Mouse (Mus musculus) hindbrain, embryonic 13.5 days (tissue): ENCODE data around the gene Fam102b. TPM values are rescaled to one million over a fixed set of nuclear protein-coding genes. Genes with fewer than 3 reads are reported as not detected.

Experiments used
- ATAC-seq: fragments of 200-750 bp; cut with Nextera tagmentation; 2 replicates; pipeline ENCODE4 v1.8.0; 2017; ENCODE audit warnings: moderate TSS enrichment; ENCODE audit not compliant: low FRiP score
- H3K27ac ChIP-seq: fragments of 300-500 bp; sonication (generic); 2 replicates; pipeline ENCODE4 v1.5.1; 2015; ENCODE audit warnings: inconsistent platforms, mild to moderate bottlenecking, moderate library complexity
- H3K27me3 ChIP-seq: fragments of 300-500 bp; sonication (generic); 2 replicates; pipeline ENCODE4 v1.6.1; 2015; ENCODE audit warnings: mild to moderate bottlenecking, inconsistent platforms
- H3K36me3 ChIP-seq: fragments of 300-500 bp; sonication (generic); 2 replicates; pipeline ENCODE4 v1.6.1; 2015; ENCODE audit warnings: mild to moderate bottlenecking, inconsistent platforms
- H3K4me1 ChIP-seq: fragments of 300-500 bp; sonication (generic); replicated peaks from 2 replicates; pipeline ENCODE4 v1.6.1; 2015; ENCODE audit warnings: inconsistent platforms
- H3K4me2 ChIP-seq: fragments of 300-500 bp; sonication (generic); 2 replicates; pipeline ENCODE4 v1.6.1; 2015; ENCODE audit warnings: inconsistent platforms, mild to moderate bottlenecking, moderate library complexity
- H3K4me3 ChIP-seq: fragments of 300-500 bp; sonication (generic); 2 replicates; pipeline ENCODE4 v1.5.1; 2015; ENCODE audit warnings: mild to moderate bottlenecking, inconsistent platforms
- H3K9ac ChIP-seq: fragments of 300-500 bp; sonication (generic); 2 replicates; pipeline ENCODE4 v1.6.1; 2015; ENCODE audit warnings: mild to moderate bottlenecking, inconsistent platforms
- H3K9me3 ChIP-seq: fragments of 300-500 bp; sonication (generic); 2 replicates; pipeline ENCODE4 v1.6.1; 2016; ENCODE audit warnings: inconsistent platforms
- WGBS: fragments of 180-500 bp; shearing (Covaris S2); methylation state at CpG from one replicate; pipeline ENCODE4 v1.1.7; 2015; 5-methylcytosine and 5-hydroxymethylcytosine counted together
- polyA plus RNA-seq: library from polyadenylated mRNA; unstranded; fragments of >200 nt; fragmentation: Nextera tagmentation; extraction: Ambion mirVana; gene quantifications from 2 replicates; pipeline ENCODE4 v1.2.1, GENCODE M21; 2015

Fam102b gene
- polyA plus RNA-seq, 1 experiment from 2014 or later: 10.0 TPM

DNA sequence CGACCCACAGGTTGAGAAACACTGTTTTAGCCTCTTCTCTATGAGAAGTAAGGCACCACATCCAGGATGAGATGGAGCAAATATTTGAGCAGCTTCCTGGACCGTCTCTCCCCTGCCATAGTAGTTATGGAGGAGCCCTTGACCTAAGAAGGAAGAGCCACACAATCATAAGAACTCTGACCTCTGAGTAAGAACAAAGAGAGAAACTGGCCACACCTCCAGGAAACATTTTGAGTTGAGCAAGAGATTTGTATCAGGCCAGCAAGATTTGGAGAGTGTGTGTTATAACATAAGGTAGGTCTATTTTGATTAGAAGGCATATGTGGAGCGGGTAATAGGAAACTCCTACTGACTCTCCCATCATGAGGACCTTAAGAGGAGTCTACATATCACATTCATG is 4.2 kb upstream of the Fam102b start:
- no peak overlapping the region for H3K4me3 ChIP-seq
- no peak overlapping the region for H3K4me2 ChIP-seq
- no peak overlapping the region for H3K9ac ChIP-seq
- no peak for ATAC-seq
- no peaks in the 10 kb centered on the region for H3K9me3 ChIP-seq
- H3K27ac ChIP-seq: no peak overlapping the region
- no peaks in the 10 kb centered on the region for H3K36me3 ChIP-seq
- WGBS: 83% methylated on average over 3 of the region's 3 CpGs
- H3K4me1 ChIP-seq: peaks cover 5% of the 10 kb centered on the region; the same call in 1 of the 2 replicates
- H3K27me3 ChIP-seq: no peaks in the 10 kb centered on the region

DNA sequence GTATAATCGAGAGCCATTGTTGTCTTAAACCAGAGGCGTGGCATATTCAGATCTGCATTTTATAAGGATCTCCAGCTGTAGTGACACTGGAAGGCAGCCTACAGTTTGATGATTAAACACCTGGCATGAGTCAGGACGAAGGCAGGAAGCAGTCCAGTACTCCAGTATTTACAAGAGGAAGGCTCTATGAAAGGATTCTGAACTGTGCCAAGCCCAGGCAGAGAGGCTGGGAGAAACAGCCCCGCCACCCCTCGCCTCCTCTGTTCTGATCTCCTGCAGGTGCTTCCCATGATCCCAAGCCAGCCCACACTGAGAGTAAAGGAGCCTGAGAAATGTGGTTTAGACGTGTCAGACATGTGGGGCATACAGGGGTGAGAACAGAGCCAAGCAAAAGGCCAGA is 3.4 kb upstream of the Fam102b start:
- H3K27ac ChIP-seq: no peak overlapping the region
- no peaks in the 10 kb centered on the region for H3K9me3 ChIP-seq
- H3K36me3 ChIP-seq: no peaks in the 10 kb centered on the region
- no peak for ATAC-seq
- no peak overlapping the region for H3K4me2 ChIP-seq
- no peak overlapping the region for H3K4me3 ChIP-seq
- H3K4me1 ChIP-seq: peaks cover 12% of the 10 kb centered on the region
- 61% methylated on average over 6 of the region's 6 CpGs for WGBS
- no peaks in the 10 kb centered on the region for H3K27me3 ChIP-seq
- H3K9ac ChIP-seq: no peak overlapping the region

DNA sequence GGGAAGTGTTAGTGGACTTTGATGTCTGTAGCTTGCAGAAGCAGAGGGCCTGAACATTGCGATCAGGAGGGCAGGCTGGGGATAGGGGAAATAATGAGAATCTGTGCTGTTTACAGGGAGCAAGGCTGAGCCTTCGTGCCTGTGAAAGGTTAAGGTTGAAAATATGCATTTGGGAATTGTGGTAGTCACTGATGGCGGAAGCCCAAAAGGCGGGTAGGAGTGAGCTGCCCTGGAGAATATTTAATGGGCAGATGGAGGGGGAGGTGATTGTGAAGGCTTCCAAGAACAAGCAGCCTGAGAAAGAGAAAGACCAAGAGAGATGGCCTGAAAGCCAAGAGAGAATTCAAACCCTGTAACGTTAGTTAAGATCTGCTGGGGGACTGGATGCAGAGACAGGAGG is 2.3 kb upstream of the Fam102b start:
- WGBS: 42% methylated on average over 5 of the region's 5 CpGs
- no peak for ATAC-seq
- Histone ChIP-seq H3K27me3 (no peaks in the 10 kb centered on the region), H3K9me3 (no peaks in the 10 kb centered on the region), H3K4me1 (peaks cover 22% of the 10 kb centered on the region), H3K36me3 (no peaks in the 10 kb centered on the region), H3K4me2 (no peak overlapping the region), H3K27ac (no peak overlapping the region), H3K9ac (no peak overlapping the region), H3K4me3 (no peak overlapping the region)

DNA sequence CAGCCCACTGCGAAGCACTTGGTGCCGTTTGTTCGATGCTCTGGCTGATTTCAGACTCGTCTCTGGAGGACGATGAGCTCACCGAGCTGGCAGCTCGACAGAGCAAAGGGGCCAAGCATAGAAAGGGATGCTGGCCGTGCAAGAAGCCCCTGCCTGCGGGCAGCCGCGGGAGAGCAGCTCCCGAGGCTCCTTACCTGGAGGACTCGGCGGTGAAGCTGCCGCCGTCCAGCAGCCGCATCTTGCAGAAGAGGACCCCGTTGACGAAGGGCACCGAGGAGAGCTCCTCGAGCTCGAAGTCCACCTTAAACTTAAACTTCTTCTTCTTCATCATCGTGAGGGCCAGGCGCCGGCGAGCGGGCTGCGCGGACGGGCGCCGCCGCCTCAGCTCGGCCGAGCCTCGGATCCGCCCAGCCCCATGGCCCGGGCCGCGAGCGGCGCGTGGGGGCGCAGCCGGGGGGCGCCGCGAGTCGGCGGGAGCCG is 376 bp downstream of the Fam102b start:
- Histone ChIP-seq H3K27ac (peak overlapping the region; percentile 90), H3K4me2 (peak overlapping the region; percentile 67), H3K4me3 (peak overlapping the region; percentile 76), H3K36me3 (no peaks in the 10 kb centered on the region), H3K27me3 (no peaks in the 10 kb centered on the region), H3K4me1 (peaks cover 34% of the 10 kb centered on the region), H3K9me3 (no peaks in the 10 kb centered on the region), H3K9ac (peak overlapping the region; percentile 88)
- WGBS: under 1% methylated on average over 50 of the region's 51 CpGs
- ATAC-seq: peak; percentile 78

DNA sequence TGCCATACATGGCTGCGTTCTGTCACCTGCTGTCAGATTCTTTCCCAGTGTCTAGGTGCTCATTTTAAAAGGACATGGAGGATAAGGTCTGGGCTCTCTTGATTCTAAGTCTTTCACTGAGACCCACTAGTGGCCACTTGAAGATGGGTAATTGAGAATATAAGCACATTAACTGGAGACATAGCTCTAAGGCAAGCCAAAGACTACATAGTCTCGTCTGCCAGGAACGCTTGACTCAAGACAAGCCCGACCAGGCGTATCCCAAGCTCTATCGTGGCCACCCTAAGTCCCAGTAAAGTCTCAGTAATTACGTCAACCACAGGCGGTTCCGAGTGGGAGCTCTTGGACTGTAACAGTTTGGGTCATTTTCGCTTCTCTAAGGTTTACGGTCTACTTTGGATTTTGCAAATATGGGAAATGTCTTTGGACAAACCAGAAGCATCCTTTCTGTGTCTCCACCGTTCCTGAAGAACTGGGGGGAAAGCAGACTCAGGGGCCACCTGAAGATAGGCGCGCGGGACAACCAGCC is 881 bp downstream of the Fam102b start:
- peak overlapping the region; percentile 88 for H3K9ac ChIP-seq
- peak overlapping the region; percentile 67 for H3K4me2 ChIP-seq
- WGBS: 10% methylated on average over 15 of the region's 15 CpGs
- no peaks in the 10 kb centered on the region for H3K27me3 ChIP-seq
- peak; percentile 15; the same call in 1 of the 2 replicates for ATAC-seq
- H3K27ac ChIP-seq: peak overlapping the region; percentile 90
- H3K9me3 ChIP-seq: no peaks in the 10 kb centered on the region
- peaks cover 34% of the 10 kb centered on the region for H3K4me1 ChIP-seq
- H3K4me3 ChIP-seq: peak overlapping the region; percentile 76
- no peaks in the 10 kb centered on the region for H3K36me3 ChIP-seq

DNA sequence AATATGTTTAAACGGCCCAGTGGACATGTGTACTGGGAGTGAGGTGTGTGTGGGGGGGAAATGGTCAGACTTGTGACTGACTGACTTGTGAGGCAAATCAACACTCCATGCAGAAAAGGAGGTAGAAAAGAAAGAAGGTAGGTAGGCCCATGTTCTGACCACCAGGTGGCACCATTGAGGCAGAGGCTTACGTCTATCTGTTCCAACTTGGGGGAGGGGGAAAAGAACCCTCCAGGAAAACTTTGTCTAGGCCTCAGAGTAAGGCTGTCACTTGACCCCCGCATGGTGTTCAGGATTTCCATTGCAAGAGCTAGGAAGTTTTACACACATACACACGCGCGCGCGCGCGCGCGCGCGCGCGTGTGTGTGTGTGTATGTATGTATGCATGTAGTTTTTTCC is 1.8 kb downstream of the Fam102b start:
- Histone ChIP-seq H3K4me1 (peaks cover 34% of the 10 kb centered on the region), H3K9me3 (no peaks in the 10 kb centered on the region), H3K36me3 (no peaks in the 10 kb centered on the region), H3K27me3 (no peaks in the 10 kb centered on the region), H3K9ac (no peak overlapping the region), H3K4me2 (peak overlapping the region; percentile 67), H3K4me3 (peak overlapping the region; percentile 76), H3K27ac (no peak overlapping the region)
- ATAC-seq: peak; percentile 18
- 27% methylated on average over 16 of the region's 16 CpGs for WGBS

DNA sequence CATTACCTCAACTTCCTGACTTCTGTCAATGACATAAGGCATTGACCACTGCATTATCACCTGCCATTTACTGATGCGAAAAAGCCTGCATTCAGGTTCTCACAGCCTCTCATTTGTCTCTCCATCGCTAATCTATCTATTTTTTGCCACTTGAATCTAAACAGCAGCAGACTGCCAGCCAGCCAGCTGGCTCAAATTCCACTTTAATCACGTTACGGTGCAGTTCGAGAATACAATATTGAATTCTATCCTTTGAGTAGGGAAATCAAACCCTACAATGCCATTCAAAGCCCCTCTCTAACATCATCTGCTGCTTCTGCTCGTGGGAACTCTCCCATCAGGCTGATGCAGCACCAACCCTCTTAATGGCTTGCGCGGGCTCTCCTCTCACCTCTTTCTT is 4.3 kb downstream of the Fam102b start:
- H3K27me3 ChIP-seq: no peaks in the 10 kb centered on the region
- H3K36me3 ChIP-seq: no peaks in the 10 kb centered on the region
- WGBS: 61% methylated on average over 8 of the region's 8 CpGs
- H3K4me2 ChIP-seq: no peak overlapping the region
- H3K27ac ChIP-seq: 0 out of 2 replicates have a peak overlapping the region, but pooled peaks have one; percentile 45
- no peak overlapping the region for H3K9ac ChIP-seq
- no peak for ATAC-seq
- no peaks in the 10 kb centered on the region for H3K9me3 ChIP-seq
- H3K4me3 ChIP-seq: no peak overlapping the region
- H3K4me1 ChIP-seq: peaks cover 31% of the 10 kb centered on the region

DNA sequence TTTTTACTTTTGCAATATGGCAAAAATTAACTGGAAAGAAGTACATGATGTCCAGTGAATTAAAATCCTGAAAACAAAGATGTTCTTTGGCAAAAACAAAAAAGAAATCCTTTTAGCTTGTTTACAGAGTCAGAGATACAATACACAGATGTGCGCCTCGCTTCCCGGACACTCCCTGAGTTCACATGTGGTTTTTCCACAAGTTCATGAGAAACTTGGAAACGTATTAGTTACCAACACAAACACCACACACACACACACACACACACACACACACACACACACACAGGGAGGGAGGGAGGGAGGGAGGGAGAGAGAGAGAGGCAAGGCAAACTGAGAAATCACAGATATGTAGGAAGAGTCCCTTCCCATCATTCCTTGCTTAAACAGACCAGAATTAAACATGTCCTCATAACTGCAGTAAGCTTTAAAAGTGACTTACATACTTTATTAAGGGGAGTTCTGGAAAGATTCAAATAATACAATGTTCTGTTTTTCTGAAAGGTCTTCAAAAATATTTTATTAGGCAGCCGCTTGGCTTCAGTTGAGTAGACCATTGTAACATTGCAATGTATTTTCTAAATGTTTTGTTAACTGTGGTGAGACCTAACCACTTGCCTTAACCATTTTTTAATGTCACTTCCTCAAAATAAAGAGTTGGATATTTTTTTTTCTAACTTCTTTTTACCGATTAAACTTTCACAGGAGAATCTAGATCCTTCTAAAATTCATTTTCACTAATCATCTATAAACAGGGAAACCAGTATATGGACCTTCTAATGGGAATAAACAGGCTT is 5.5 kb downstream of the Fam102b start:
- Histone ChIP-seq H3K4me1 (peaks cover 31% of the 10 kb centered on the region), H3K36me3 (no peaks in the 10 kb centered on the region), H3K4me3 (no peak overlapping the region), H3K9ac (no peak overlapping the region), H3K9me3 (no peaks in the 10 kb centered on the region), H3K27ac (no peak overlapping the region), H3K4me2 (no peak overlapping the region), H3K27me3 (no peaks in the 10 kb centered on the region)
- ATAC-seq: no peak
- WGBS: 84% methylated on average over 6 of the region's 6 CpGs

DNA sequence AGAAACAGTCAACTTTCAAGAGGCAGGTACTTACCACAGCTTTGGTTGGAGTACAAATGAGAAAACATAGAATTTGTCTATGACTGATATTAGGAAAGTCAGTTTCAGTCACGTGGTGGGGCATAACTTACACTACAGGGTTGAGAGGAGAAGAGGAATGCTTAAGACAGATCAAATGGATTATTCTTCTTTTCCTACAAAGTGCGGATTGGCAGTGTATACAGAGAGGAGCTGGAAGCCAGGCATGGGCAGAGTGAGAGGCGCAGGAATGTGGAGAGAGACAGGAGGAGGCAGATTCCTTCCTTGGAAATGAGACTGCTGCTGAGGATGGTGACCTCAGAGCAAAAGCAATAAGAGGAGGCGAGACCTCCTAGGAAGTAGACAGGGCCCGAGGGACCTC is 9.1 kb downstream of the Fam102b start:
- no peaks in the 10 kb centered on the region for H3K36me3 ChIP-seq
- peaks cover 6% of the 10 kb centered on the region; the same call in 1 of the 2 replicates for H3K4me1 ChIP-seq
- WGBS: 91% methylated on average over 5 of the region's 5 CpGs
- no peak overlapping the region for H3K4me3 ChIP-seq
- no peak overlapping the region for H3K27ac ChIP-seq
- H3K27me3 ChIP-seq: no peaks in the 10 kb centered on the region
- H3K9ac ChIP-seq: no peak overlapping the region
- no peak for ATAC-seq
- H3K4me2 ChIP-seq: no peak overlapping the region
- H3K9me3 ChIP-seq: no peaks in the 10 kb centered on the region

DNA sequence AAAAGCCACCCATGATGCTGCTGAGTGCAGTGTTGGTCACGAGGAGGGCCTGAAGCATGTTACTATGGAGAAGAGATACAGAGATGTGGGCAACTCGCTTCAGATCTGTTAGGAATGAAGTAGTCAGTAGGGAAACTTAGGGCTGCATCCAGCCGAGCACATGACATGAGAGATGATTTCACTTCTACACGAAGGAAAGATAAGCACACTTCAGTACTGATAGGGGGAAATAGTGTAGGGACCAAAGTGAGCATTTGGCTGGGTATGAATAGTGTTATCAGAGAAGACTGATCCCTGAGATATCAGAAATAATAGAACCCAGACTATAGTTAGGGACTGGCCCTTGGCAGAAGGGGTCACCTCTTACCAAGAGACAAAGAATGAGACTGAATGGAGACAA is 14.8 kb downstream of the Fam102b start:
- no peaks in the 10 kb centered on the region for H3K36me3 ChIP-seq
- H3K4me2 ChIP-seq: no peak overlapping the region
- H3K27ac ChIP-seq: no peak overlapping the region
- peaks cover 3% of the 10 kb centered on the region; the same call in 1 of the 2 replicates for H3K4me1 ChIP-seq
- WGBS: 90% methylated on average over 4 of the region's 4 CpGs
- H3K27me3 ChIP-seq: no peaks in the 10 kb centered on the region
- no peak overlapping the region for H3K4me3 ChIP-seq
- H3K9me3 ChIP-seq: no peaks in the 10 kb centered on the region
- no peak for ATAC-seq
- H3K9ac ChIP-seq: no peak overlapping the region

DNA sequence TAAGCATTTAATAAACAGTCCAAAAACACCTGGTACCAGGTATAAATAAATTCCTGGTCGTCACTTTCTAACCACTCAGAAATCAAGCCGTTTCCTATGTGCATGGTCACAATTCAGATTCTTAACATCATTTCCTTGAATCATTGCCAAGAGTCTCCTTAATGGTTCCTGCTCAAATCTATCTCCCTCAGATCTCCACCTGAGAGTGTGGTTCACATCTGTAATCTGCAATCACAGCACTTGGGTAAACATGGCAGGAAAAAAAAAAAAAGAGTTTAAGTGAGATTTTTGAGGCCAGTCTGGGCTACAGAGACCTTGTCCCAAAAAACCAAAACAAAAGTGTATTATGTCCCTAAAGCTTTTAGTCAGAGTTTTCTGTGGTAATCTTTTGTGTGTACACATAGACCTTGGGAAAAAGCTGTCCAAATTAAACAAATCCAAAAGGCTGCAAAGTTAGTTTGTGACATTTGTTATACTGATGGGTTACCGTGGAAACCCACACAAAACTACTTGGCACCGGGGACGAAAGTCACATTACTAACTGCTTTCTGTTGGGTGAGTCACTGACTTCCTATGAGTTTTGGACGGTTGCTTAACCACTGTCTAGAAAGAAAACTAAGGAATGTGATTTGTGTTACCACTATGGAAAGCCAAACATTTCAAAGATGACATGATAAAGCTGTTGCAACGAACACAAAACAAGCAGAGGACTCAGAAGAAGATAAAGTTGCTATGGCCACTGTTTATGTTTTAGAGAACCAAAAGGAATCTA is 16.7 kb downstream of the Fam102b start:
- 58% methylated on average over 7 of the region's 7 CpGs for WGBS
- no peak overlapping the region for H3K27ac ChIP-seq
- ATAC-seq: no peak

DNA sequence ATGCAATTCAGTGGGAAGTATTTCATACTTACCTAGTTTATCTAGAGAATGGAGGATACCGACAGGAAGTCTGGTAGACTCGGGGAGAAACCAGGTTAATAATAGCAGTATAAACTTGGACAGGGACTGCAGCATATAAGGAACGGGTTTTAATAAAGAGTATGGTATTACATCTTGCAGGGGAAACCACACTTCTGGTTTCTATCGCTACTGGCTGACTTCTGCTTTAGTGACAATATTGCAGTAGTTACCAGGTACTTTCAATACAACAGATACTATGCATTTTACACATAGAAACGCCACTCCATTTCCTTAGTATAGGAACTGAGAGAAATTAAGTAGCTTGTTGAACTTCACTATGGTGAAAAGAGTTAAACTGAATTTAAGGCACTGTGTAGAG is 19.2 kb downstream of the Fam102b start:
- Histone ChIP-seq H3K36me3 (no peaks in the 10 kb centered on the region), H3K27ac (no peak overlapping the region), H3K4me1 (peaks cover 3% of the 10 kb centered on the region; the same call in 1 of the 2 replicates), H3K4me2 (no peak overlapping the region), H3K4me3 (no peak overlapping the region), H3K9ac (no peak overlapping the region), H3K9me3 (no peaks in the 10 kb centered on the region), H3K27me3 (no peaks in the 10 kb centered on the region)
- WGBS: 93% methylated on average over 5 of the region's 5 CpGs
- no peak for ATAC-seq

More for the DNA sequence above, 16.7 kb downstream of the Fam102b start:
- Histone ChIP-seq H3K9ac (no peak overlapping the region), H3K9me3 (no peaks in the 10 kb centered on the region), H3K36me3 (no peaks in the 10 kb centered on the region), H3K27me3 (no peaks in the 10 kb centered on the region), H3K4me3 (no peak overlapping the region), H3K4me2 (no peak overlapping the region), H3K4me1 (peaks cover 3% of the 10 kb centered on the region; the same call in 1 of the 2 replicates)
